In genomic region chr15:94242133-94242532, GRCm38 (mm10) we compare ENCODE assay signal across 11 mouse cellular contexts.
"Had no signal": no experiment of that assay in that cellular context is flagged by ENCODE, and none has a peak within 500 bp of the region (broad histone marks: within the 10 kb centered on the region; RNA-seq: fewer than 3 reads in every experiment).

No protein-coding gene starts in this region.

- DNase-seq: retina, postnatal 1 day; right cerebral cortex, postnatal 14 days; right cerebral cortex, postnatal 25 days; right cerebral cortex, postnatal 4 days; spleen, adult 18-20 months; thymus, adult 18-20 months; thymus, adult 2 months; thymus, postnatal 14 days; thymus, postnatal 25 days; thymus, postnatal 36 days; thymus, postnatal 4 days had no signal
